Mouse (Mus musculus) left cerebral cortex, postnatal 10 days (tissue): Measurements from ENCODE around the gene Adora1. TPM values are rescaled to one million over a fixed set of nuclear protein-coding genes. Genes with fewer than 3 reads are reported as not detected.
A peak's percentile ranks its signal among the peaks of the same experiment; 100 is the strongest.

Experiments
- DNase-seq, 2 experiments: peaks; one replicate each; pipeline ENCODE4 v3.0.0; 2021 to 2022; ENCODE audit warnings: low spot score in 2 of 2, mixed read lengths in 1 of 2; ENCODE audit errors: extremely low spot score in 1 of 2
- intact Hi-C: fragments of 180-260 bp; cut with DNase I; formaldehyde crosslinking; loops from one replicate; pipeline ENCODE4 v1.15.1; 2025
- total RNA-seq, 2 experiments: library from RNA; stranded (reverse); gene quantifications; 2 replicates each; pipeline ENCODE4 v1.2.3; 2021

The Adora1 gene
- total RNA-seq, 2 experiments from 2014 or later = 154 to 165 TPM

GRCm38 (mm10) chr1:134201751-134202420, 33.3 kb downstream of the Adora1 start:
- intact Hi-C loops = no loop called here
- peak in 1 of 2 experiments; percentile 72 for DNase-seq

- intact Hi-C loops = no loop called here
- DNase-seq = peak in 1 of 2 experiments; percentile 56
Measured at GRCm38 (mm10) chr1:134200998-134201686, 34.1 kb downstream of the Adora1 start.

GRCm38 (mm10) chr1:134200481-134200880, 34.8 kb downstream of the Adora1 start:
- intact Hi-C loops = no loop called here
- DNase-seq = no peak

GRCm38 (mm10) chr1:134198197-134198995, 36.8 kb downstream of the Adora1 start:
- DNase-seq = no peak
- intact Hi-C loops = loop anchor here (5.0 kb wide), 1 partner anchor 34 kb away; no protein-coding TSS in a partner anchor

GRCm38 (mm10) chr1:134197325-134197982, 37.8 kb downstream of the Adora1 start:
- intact Hi-C loops = loop anchor here (5.0 kb wide), 1 partner anchor 35 kb away; no protein-coding TSS in a partner anchor
- DNase-seq = no peak

- peak; percentile 71 to 80 for DNase-seq
Measured at GRCm38 (mm10) chr1:134196386-134196785, 38.8 kb downstream of the Adora1 start.

GRCm38 (mm10) chr1:134195979-134196378, 39.3 kb downstream of the Adora1 start:
- intact Hi-C loops = loop anchor here (5.0 kb wide), 1 partner anchor 36 kb away; no protein-coding TSS in a partner anchor
- peak in 1 of 2 experiments; percentile 40 for DNase-seq

More at GRCm38 (mm10) chr1:134196386-134196785, 38.8 kb downstream of the Adora1 start:
- intact Hi-C loops = loop anchor here (5.0 kb wide), 1 partner anchor 36 kb away; no protein-coding TSS in a partner anchor

GRCm38 (mm10) chr1:134195571-134195970, 39.7 kb downstream of the Adora1 start:
- intact Hi-C loops = loop anchor here (5.0 kb wide), 1 partner anchor 37 kb away; no protein-coding TSS in a partner anchor
- peak in 1 of 2 experiments; percentile 74 for DNase-seq

- intact Hi-C loops = loop anchor here (5.0 kb wide), 1 partner anchor 37 kb away; no protein-coding TSS in a partner anchor
- DNase-seq = no peak
Measured at GRCm38 (mm10) chr1:134195117-134195516, 40.1 kb downstream of the Adora1 start.

GRCm38 (mm10) chr1:134194298-134195022, 40.8 kb downstream of the Adora1 start:
- intact Hi-C loops = loop anchor here (5.0 kb wide), 1 partner anchor 38 kb away; no protein-coding TSS in a partner anchor
- no peak for DNase-seq

- intact Hi-C loops = no loop called here
- peak in 1 of 2 experiments; percentile 45 for DNase-seq
Measured at GRCm38 (mm10) chr1:134193674-134194197, 41.5 kb downstream of the Adora1 start.

- DNase-seq = no peak
- intact Hi-C loops = no loop called here
Measured at GRCm38 (mm10) chr1:134193126-134193525, 42.1 kb downstream of the Adora1 start, which contains the start of gene Mybph. TSS of gene Mybph (plus strand) at chr1:134193448.

GRCm38 (mm10) chr1:134192024-134192423, 43.2 kb downstream of the Adora1 start:
- intact Hi-C loops = no loop called here
- no peak for DNase-seq

- intact Hi-C loops = no loop called here
- no peak for DNase-seq
Measured at GRCm38 (mm10) chr1:134191192-134191591, 44.0 kb downstream of the Adora1 start.

GRCm38 (mm10) chr1:134188989-134189729, 46.1 kb downstream of the Adora1 start:
- no peak for DNase-seq
- intact Hi-C loops = no loop called here

- DNase-seq = no peak
- intact Hi-C loops = no loop called here
Measured at GRCm38 (mm10) chr1:134188217-134188616, 47.0 kb downstream of the Adora1 start.

- DNase-seq = no peak
- intact Hi-C loops = no loop called here
Measured at GRCm38 (mm10) chr1:134184089-134184488, 51.1 kb downstream of the Adora1 start.
